Mouse (Mus musculus) heart, embryonic 14.5 days (tissue): ENCODE measurements around the gene Rbbp8nl. TPM values are rescaled to one million over a fixed set of nuclear protein-coding genes. Genes with fewer than 3 reads are reported as not detected.
A peak's percentile ranks its signal among the peaks of the same experiment; 100 is the strongest.

Source experiments
- ATAC-seq: fragments of 200-750 bp; cut with Nextera tagmentation; 2 replicates; pipeline ENCODE4 v1.8.0; 2017; ENCODE audit warnings: low read depth, moderate TSS enrichment; ENCODE audit not compliant: insufficient number of reproducible peaks, insufficient read depth, low FRiP score
- H3K27ac ChIP-seq, 2 experiments: fragments of 200-500 bp in 1 of 2; fragments of 300-500 bp in 1 of 2; sonication (generic) in 1 of 2; replicated peaks in 1 of 2; 2 replicates each; pipeline ENCODE4 v1.5.1; 2012 to 2014; ENCODE audit warnings: low read depth in 2 of 2, low read length in 2 of 2, control low read depth in 1 of 2, mild to moderate bottlenecking in 1 of 2, mixed read lengths in 1 of 2; ENCODE audit not compliant: control insufficient read depth in 1 of 2, insufficient read depth in 1 of 2
- H3K27me3 ChIP-seq: fragments of 300-500 bp; sonication (generic); 2 replicates; pipeline ENCODE4 v1.6.1; 2014; ENCODE audit warnings: mild to moderate bottlenecking, low read length, control low read depth; ENCODE audit not compliant: control insufficient read depth, insufficient read depth
- H3K36me3 ChIP-seq: fragments of 300-500 bp; sonication (generic); 2 replicates; pipeline ENCODE4 v1.6.1; 2014; ENCODE audit warnings: mild to moderate bottlenecking, control low read depth, low read length, mixed read lengths; ENCODE audit not compliant: control insufficient read depth, insufficient read depth
- H3K4me1 ChIP-seq, 2 experiments: fragments of 200-500 bp in 1 of 2; fragments of 300-500 bp in 1 of 2; sonication (generic) in 1 of 2; 2 replicates each; pipeline ENCODE4 v1.6.1; 2012 to 2014; ENCODE audit warnings: low read length in 2 of 2, control low read depth in 1 of 2, mixed read lengths in 1 of 2; ENCODE audit not compliant: control insufficient read depth in 2 of 2, insufficient read depth in 2 of 2
- H3K4me2 ChIP-seq: fragments of 300-500 bp; sonication (generic); 2 replicates; pipeline ENCODE4 v1.6.1; 2014; ENCODE audit warnings: mild to moderate bottlenecking, low read length
- H3K4me3 ChIP-seq, 2 experiments: fragments of 200-500 bp in 1 of 2; fragments of 300-500 bp in 1 of 2; sonication (generic) in 1 of 2; 2 replicates each; pipeline ENCODE4 v1.5.1; 2012 to 2014; ENCODE audit warnings: low read length in 2 of 2, mild to moderate bottlenecking in 2 of 2, control low read depth in 1 of 2, low read depth in 1 of 2, moderate library complexity in 1 of 2; ENCODE audit not compliant: control insufficient read depth in 1 of 2, insufficient read depth in 1 of 2
- H3K9ac ChIP-seq: fragments of 300-500 bp; sonication (generic); 2 replicates; pipeline ENCODE4 v1.6.1; 2014; ENCODE audit warnings: mild to moderate bottlenecking, low read length
- H3K9me3 ChIP-seq: fragments of 300-500 bp; sonication (generic); 2 replicates; pipeline ENCODE4 v1.6.1; 2016; ENCODE audit warnings: low read length, control low read depth; ENCODE audit not compliant: control insufficient read depth
- WGBS: fragments of 180-500 bp; shearing (Covaris S2); extraction: QIAGEN DNeasy Blood & Tissue Kit; methylation state at CpG from one replicate; pipeline ENCODE4 v1.1.7; 2014; 5-methylcytosine and 5-hydroxymethylcytosine counted together
- polyA plus RNA-seq: library from polyadenylated mRNA; unstranded; fragments of >200 nt; fragmentation: Nextera tagmentation; extraction: Ambion mirVana; gene quantifications from 2 replicates; pipeline ENCODE4 v1.2.1, GENCODE M21; 2014

The Rbbp8nl gene
- polyA plus RNA-seq, 1 experiment from 2014 or later: not detected

DNA sequence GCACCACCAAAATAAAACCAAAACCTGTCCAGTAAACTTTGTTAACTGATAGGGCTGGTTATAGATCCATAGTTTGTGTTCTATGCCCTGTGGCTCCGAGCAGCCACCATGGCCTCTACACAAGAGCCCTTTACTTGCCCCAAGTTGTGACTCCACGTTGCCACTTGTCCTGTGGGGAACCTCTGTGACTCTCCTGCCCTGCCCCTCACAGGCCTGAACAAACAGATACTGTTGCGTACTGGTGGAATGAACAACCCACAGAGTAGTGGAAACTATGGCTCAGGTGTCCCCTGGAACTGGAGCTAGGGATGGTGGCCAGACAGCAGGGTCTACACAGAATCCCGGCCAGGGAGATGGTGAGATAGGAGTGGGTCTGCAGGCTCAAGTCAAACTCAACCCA, 53.9 kb downstream of the Rbbp8nl start:
- Histone ChIP-seq H3K9me3 (no peaks in the 10 kb centered on the region), H3K4me2 (no peak overlapping the region), H3K4me1 (peaks cover 27 to 39% of the 10 kb centered on the region in 2 experiments), H3K4me3 (no peak overlapping the region), H3K27ac (peak overlapping the region; percentile 78 to 87; a peak in 3 of 4 replicates), H3K36me3 (no peaks in the 10 kb centered on the region), H3K9ac (no peak overlapping the region), H3K27me3 (no peaks in the 10 kb centered on the region)
- 76% methylated on average over 4 of the region's 4 CpGs for WGBS
- no peak for ATAC-seq

DNA sequence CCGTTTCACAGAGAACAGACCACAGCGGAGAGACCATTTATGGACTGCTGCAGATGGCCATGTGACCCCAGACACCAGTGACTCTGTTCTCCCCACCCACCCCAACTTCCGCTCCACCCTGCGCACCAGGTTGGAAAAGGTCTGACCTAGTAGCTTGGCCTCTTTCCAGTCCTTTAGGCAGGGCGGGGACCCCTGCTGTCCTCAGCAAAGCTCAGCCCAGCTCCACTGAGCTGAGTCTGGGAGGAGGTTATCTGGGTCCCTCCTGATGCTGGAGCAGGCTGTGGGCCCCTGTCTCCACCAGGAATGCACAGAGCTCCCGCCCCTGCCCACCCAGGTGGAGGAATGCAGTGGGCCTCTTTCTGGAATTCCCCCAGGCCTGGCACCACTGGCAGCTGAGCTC, 54.7 kb downstream of the Rbbp8nl start:
- Histone ChIP-seq H3K4me1 (peaks cover 34 to 44% of the 10 kb centered on the region in 2 experiments), H3K27me3 (no peaks in the 10 kb centered on the region), H3K4me3 (no peak overlapping the region), H3K4me2 (peak overlapping the region; percentile 17; the same call in 1 of the 2 replicates), H3K9me3 (no peaks in the 10 kb centered on the region), H3K36me3 (no peaks in the 10 kb centered on the region), H3K27ac (peak overlapping the region; percentile 78 to 87), H3K9ac (no peak overlapping the region)
- WGBS: 22% methylated on average over 6 of the region's 6 CpGs
- peak; percentile 79 for ATAC-seq

DNA sequence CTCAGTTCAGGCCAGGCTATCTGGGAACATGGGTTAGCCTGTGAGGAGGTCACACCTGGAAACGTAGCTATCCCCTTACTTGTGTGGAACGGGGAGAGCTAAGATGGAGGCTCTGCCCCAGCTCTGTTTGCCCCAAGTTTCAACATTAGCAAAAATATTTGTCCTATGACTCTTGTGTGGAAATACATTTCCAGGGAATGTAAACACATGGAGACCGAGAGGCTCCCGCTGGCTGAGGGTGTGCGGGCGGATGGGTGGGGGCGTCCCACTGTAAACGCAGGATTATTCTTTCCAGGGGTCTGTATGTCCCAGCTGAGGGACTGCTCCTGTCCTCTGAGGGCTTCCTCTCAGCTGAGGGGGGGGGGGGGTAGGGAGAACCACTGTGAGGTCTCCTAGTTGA, 55.3 kb downstream of the Rbbp8nl start:
- Histone ChIP-seq H3K27me3 (no peaks in the 10 kb centered on the region), H3K4me1 (peaks cover 35 to 44% of the 10 kb centered on the region in 2 experiments), H3K27ac (peak overlapping the region; percentile 78 to 87), H3K9ac (no peak overlapping the region), H3K4me3 (no peak overlapping the region), H3K36me3 (no peaks in the 10 kb centered on the region), H3K4me2 (0 out of 2 replicates have a peak overlapping the region, but pooled peaks have one; percentile 17), H3K9me3 (no peaks in the 10 kb centered on the region)
- 87% methylated on average over 8 of the region's 8 CpGs for WGBS
- no peak for ATAC-seq

DNA sequence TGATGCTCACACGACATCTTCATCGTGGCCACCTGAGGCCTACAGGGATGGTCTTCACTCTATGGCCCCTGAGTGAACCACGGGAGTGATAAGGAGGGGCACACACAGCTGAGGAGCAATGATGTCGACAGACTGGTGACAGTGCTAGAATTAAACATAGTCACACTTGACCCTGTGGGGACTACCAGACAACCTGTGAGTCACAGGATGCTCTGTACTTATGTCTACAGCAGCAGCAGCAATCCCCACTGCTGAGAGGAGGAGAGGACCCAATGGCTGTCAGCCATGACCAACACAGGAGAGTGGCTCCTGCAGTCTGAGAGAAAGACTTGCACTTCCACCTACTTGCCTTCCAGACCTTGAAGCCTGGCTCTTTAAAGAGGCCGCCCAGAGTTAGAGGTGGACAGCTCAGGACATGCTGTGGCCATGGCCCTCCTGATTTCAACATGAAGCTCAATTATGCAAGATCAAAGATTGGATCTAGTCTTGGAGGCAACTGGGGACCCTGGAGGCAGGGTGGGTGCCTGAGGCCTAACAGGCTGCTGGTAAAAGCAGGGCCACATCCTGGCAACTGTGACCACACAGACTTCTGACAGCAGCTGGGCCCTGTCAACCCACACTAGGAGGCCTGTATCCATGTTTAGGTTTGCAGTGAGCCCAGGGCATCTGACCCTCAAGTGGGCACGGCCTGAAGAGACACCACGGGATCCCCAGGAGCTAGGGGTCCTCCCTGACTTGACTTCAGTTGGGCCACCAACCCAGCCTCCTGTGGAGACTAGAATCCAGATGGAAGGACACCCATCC, 56.4 kb downstream of the Rbbp8nl start:
- no peak for ATAC-seq
- 46% methylated on average over 7 of the region's 7 CpGs for WGBS
- peaks cover 41 to 50% of the 10 kb centered on the region in 2 experiments for H3K4me1 ChIP-seq

DNA sequence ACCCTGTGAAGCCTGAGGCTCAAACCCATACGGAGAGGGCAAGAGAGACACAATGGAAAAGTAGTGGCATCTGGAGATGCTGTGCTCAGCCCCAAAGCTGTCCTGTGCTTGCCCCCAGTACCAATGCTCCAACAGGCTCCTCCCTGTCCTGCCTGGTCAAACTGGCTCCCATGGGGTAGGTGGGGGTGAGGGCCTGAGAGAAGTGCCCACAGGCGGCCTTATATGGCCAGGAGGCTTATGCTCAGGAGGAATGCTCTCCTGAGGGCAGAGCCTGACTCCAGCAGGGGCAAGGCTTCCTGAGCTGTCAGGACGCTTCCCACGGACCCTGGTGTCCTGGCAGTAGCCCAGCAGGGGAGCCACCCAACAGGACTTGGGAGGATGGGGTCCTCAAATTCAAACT, 59.2 kb downstream of the Rbbp8nl start:
- H3K9me3 ChIP-seq: no peaks in the 10 kb centered on the region
- WGBS: 38% methylated on average over 4 of the region's 4 CpGs
- H3K36me3 ChIP-seq: no peaks in the 10 kb centered on the region
- no peak overlapping the region for H3K4me3 ChIP-seq
- peak overlapping the region in 1 of 2 experiments; percentile 61; a peak in 3 of 4 replicates for H3K27ac ChIP-seq
- no peak overlapping the region for H3K9ac ChIP-seq
- no peak overlapping the region for H3K4me2 ChIP-seq
- no peaks in the 10 kb centered on the region; the same call in 1 of the 2 replicates for H3K27me3 ChIP-seq
- ATAC-seq: no peak
- peaks cover 57 to 63% of the 10 kb centered on the region in 2 experiments for H3K4me1 ChIP-seq

More for the DNA sequence above, 56.4 kb downstream of the Rbbp8nl start:
- Histone ChIP-seq H3K9ac (no peak overlapping the region), H3K27me3 (no peaks in the 10 kb centered on the region), H3K27ac (0 out of 4 replicates have a peak overlapping the region, but pooled peaks of 1 of the 2 experiments have one; percentile 87), H3K36me3 (no peaks in the 10 kb centered on the region), H3K9me3 (no peaks in the 10 kb centered on the region), H3K4me3 (no peak overlapping the region), H3K4me2 (no peak overlapping the region)

DNA sequence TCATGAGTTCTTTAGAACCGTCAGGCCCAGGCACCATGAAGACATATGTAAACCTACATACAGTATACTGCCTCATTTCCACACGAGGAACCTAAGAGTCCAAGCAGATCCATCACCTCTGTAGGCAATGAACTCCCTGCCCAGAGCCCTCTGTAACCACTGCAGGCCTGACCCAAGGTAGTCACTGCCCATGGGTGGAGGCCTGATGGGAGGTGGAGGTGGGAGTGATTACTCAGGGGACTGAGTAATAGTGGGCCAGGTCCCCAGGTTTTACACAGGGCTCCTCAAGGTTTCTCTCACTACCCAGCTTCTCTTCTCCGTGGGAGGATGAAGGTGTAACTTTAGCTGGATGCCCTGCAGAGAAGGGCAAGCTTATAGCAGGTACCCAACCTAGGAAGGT, 60.5 kb downstream of the Rbbp8nl start:
- H3K27ac ChIP-seq: 0 out of 4 replicates have a peak overlapping the region, but pooled peaks of 1 of the 2 experiments have one; percentile 51
- H3K4me1 ChIP-seq: peaks cover 46 to 61% of the 10 kb centered on the region in 2 experiments
- H3K9ac ChIP-seq: no peak overlapping the region
- WGBS: 73% methylated on average over 3 of the region's 3 CpGs
- H3K4me2 ChIP-seq: no peak overlapping the region
- H3K4me3 ChIP-seq: no peak overlapping the region
- no peaks in the 10 kb centered on the region for H3K36me3 ChIP-seq
- ATAC-seq: no peak
- H3K27me3 ChIP-seq: no peaks in the 10 kb centered on the region; the same call in 1 of the 2 replicates
- no peaks in the 10 kb centered on the region for H3K9me3 ChIP-seq

DNA sequence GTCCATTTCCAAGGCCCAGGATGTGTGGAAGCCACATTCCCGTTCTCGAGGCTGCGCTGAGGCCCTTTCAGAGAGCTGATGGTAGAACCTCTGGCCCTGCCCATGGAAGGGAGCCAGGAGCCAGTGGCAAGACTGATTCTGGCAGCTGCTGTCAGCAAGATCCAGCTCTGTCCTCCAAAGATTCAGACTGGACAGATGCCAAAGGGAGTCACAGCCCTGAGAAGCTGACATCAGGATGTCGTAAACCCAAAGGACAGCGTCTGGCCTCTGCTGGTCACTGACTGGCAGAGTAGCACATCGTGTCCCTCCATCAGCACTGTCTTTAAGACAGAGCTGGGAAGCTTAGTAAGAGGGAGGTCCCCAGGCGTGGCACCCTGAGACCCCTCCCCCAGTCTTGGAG, 61.1 kb downstream of the Rbbp8nl start:
- Histone ChIP-seq H3K9ac (peak overlapping the region; percentile 22; the same call in 1 of the 2 replicates), H3K4me1 (peaks cover 44 to 59% of the 10 kb centered on the region in 2 experiments), H3K36me3 (no peaks in the 10 kb centered on the region), H3K4me2 (0 out of 2 replicates have a peak overlapping the region, but pooled peaks have one; percentile 7), H3K4me3 (no peak overlapping the region), H3K27me3 (no peaks in the 10 kb centered on the region; the same call in 1 of the 2 replicates), H3K27ac (peak overlapping the region; percentile 51; a peak in 3 of 4 replicates), H3K9me3 (no peaks in the 10 kb centered on the region)
- WGBS: 26% methylated on average over 7 of the region's 7 CpGs
- no peak for ATAC-seq
